Mouse (Mus musculus) embryonic fibroblast, embryonic 13.5 days (primary cell): ENCODE data around the gene Maf. TPM values are rescaled to one million over a fixed set of nuclear protein-coding genes. Genes with fewer than 3 reads are reported as not detected.

Source experiments
- H3K27ac ChIP-seq: 2 replicates; pipeline ENCODE4 v1.5.1; 2012; ENCODE audit warnings: low read length, control low read depth, inconsistent platforms; ENCODE audit not compliant: insufficient read depth
- H3K4me1 ChIP-seq: 2 replicates; pipeline ENCODE4 v1.6.1; 2011; ENCODE audit warnings: low read length; ENCODE audit not compliant: control insufficient read depth, insufficient read depth
- H3K4me3 ChIP-seq: 2 replicates; pipeline ENCODE4 v1.5.1; 2011; ENCODE audit warnings: mild to moderate bottlenecking, control low read depth, low read length; ENCODE audit not compliant: insufficient read depth
- CTCF ChIP-seq: IDR thresholded peaks from 2 replicates; pipeline ENCODE4 v1.5.1; 2011; ENCODE audit warnings: mild to moderate bottlenecking, control low read depth, low read length, moderate library complexity, borderline replicate concordance; ENCODE audit not compliant: insufficient read depth
- POLR2A ChIP-seq: IDR thresholded peaks from 2 replicates; pipeline ENCODE4 v1.6.1; 2011; ENCODE audit warnings: low read depth, mild to moderate bottlenecking, control low read depth, low read length, moderate library complexity
- polyA plus RNA-seq: library from polyadenylated mRNA; stranded (reverse); fragments of >200 nt; gene quantifications from 2 replicates; pipeline ENCODE4 v1.2.4, GENCODE M21; 2011; ENCODE audit warnings: low read depth; ENCODE audit not compliant: missing spikeins, insufficient read length

The Maf gene
- polyA plus RNA-seq, 1 experiment: 22.0 TPM

- Histone ChIP-seq H3K27ac (no peak overlapping the region), H3K4me1 (no peaks in the 10 kb centered on the region; the same call in 1 of the 2 replicates), H3K4me3 (no peak overlapping the region)
- TF ChIP-seq POLR2A (no peak), CTCF (no peak)
Measured at GRCm38 (mm10) chr8:115739756-115740155, 32.2 kb upstream of the Maf start.

- H3K27ac ChIP-seq: no peak overlapping the region
- H3K4me1 ChIP-seq: no peaks in the 10 kb centered on the region
- TF ChIP-seq CTCF (no peak), POLR2A (no peak)
Measured at GRCm38 (mm10) chr8:115732401-115732800, 24.8 kb upstream of the Maf start.

GRCm38 (mm10) chr8:115726807-115727206 lies 19.2 kb upstream of the Maf start:
- Histone ChIP-seq H3K27ac (no peak overlapping the region), H3K4me1 (no peaks in the 10 kb centered on the region), H3K4me3 (no peak overlapping the region)
- no peak for TF ChIP-seq POLR2A
- TF ChIP-seq CTCF: no peak

More at GRCm38 (mm10) chr8:115732401-115732800, 24.8 kb upstream of the Maf start:
- H3K4me3 ChIP-seq: no peak overlapping the region

GRCm38 (mm10) chr8:115726231-115726630 lies 18.6 kb upstream of the Maf start:
- Histone ChIP-seq H3K27ac (no peak overlapping the region), H3K4me3 (no peak overlapping the region), H3K4me1 (no peaks in the 10 kb centered on the region)
- TF ChIP-seq POLR2A: no peak
- TF ChIP-seq CTCF: no peak

- Histone ChIP-seq H3K27ac (no peak overlapping the region), H3K4me1 (no peaks in the 10 kb centered on the region; the same call in 1 of the 2 replicates), H3K4me3 (no peak overlapping the region)
- TF ChIP-seq CTCF (no peak), POLR2A (no peak)
Measured at GRCm38 (mm10) chr8:115719126-115719525, 11.5 kb upstream of the Maf start.

GRCm38 (mm10) chr8:115718621-115719020 lies 11.0 kb upstream of the Maf start:
- no peak for TF ChIP-seq CTCF
- TF ChIP-seq POLR2A: no peak
- Histone ChIP-seq H3K4me1 (no peaks in the 10 kb centered on the region; the same call in 1 of the 2 replicates), H3K4me3 (no peak overlapping the region), H3K27ac (no peak overlapping the region)

- H3K27ac ChIP-seq: no peak overlapping the region
- H3K4me3 ChIP-seq: no peak overlapping the region
- TF ChIP-seq POLR2A: no peak
- no peak for TF ChIP-seq CTCF
- no peaks in the 10 kb centered on the region for H3K4me1 ChIP-seq
Measured at GRCm38 (mm10) chr8:115715262-115715661, 7.7 kb upstream of the Maf start.

- Histone ChIP-seq H3K27ac (no peak overlapping the region), H3K4me1 (no peaks in the 10 kb centered on the region), H3K4me3 (no peak overlapping the region)
- no peak for TF ChIP-seq POLR2A
- no peak for TF ChIP-seq CTCF
Measured at GRCm38 (mm10) chr8:115711106-115711505, 3.5 kb upstream of the Maf start.

GRCm38 (mm10) chr8:115709931-115710330 lies 2.3 kb upstream of the Maf start:
- Histone ChIP-seq H3K27ac (no peak overlapping the region), H3K4me1 (no peaks in the 10 kb centered on the region), H3K4me3 (no peak overlapping the region)
- TF ChIP-seq CTCF: no peak
- TF ChIP-seq POLR2A: no peak

GRCm38 (mm10) chr8:115708936-115709780 lies 1.6 kb upstream of the Maf start:
- TF ChIP-seq CTCF: no peak
- Histone ChIP-seq H3K4me1 (no peaks in the 10 kb centered on the region), H3K4me3 (peak overlapping the region; percentile 53), H3K27ac (no peak overlapping the region)

GRCm38 (mm10) chr8:115706861-115707730 lies 498 bp downstream of the Maf start:
- peak; percentile 4; the same call in 1 of the 2 replicates for TF ChIP-seq POLR2A
- TF ChIP-seq CTCF: no peak
- no peaks in the 10 kb centered on the region for H3K4me1 ChIP-seq
- H3K4me3 ChIP-seq: peak overlapping the region; percentile 57
- H3K27ac ChIP-seq: peak overlapping the region; percentile 86
